Mouse (Mus musculus): ENCODE measurements around the gene Sptbn2. TPM values are rescaled to one million over a fixed set of nuclear protein-coding genes. Genes with fewer than 3 reads are reported as not detected.

The Sptbn2 gene
- total RNA-seq, 2 experiments from 2014 or later, result 0.08 to 0.31 TPM

- no peak for DNase-seq
These were observed 61.8 kb downstream of the Sptbn2 start for GRCm38 (mm10) chr19:4772785-4773184.

GRCm38 (mm10) chr19:4782891-4783290 lies 71.9 kb downstream of the Sptbn2 start:
- DNase-seq, result no peak

- no peak for DNase-seq
These were observed 74.2 kb downstream of the Sptbn2 start for GRCm38 (mm10) chr19:4785206-4785605.

GRCm38 (mm10) chr19:4786313-4786712 lies 75.3 kb downstream of the Sptbn2 start:
- no peak for DNase-seq

GRCm38 (mm10) chr19:4793281-4793830 lies 82.4 kb downstream of the Sptbn2 start:
- no peak for DNase-seq

- peak; percentile 97 for DNase-seq
These were observed 83.0 kb downstream of the Sptbn2 start, which contains the start of gene Rbm4 for GRCm38 (mm10) chr19:4793831-4794422. Gene Rbm4 (minus strand): TSS chr19:4793901.

- no peak for DNase-seq
These were observed 85.0 kb downstream of the Sptbn2 start for GRCm38 (mm10) chr19:4795929-4796328.

- no peak for DNase-seq
These were observed 86.9 kb downstream of the Sptbn2 start for GRCm38 (mm10) chr19:4797846-4798245.

- no peak for DNase-seq
These were observed 88.1 kb downstream of the Sptbn2 start for GRCm38 (mm10) chr19:4799083-4799482.

Other genes starting within 250 kb of the Sptbn2 start
- gene Syt12, start 233.7 kb upstream of the Sptbn2 start, total RNA-seq (2021), result 1 to 10 TPM; 6.5 to 8.5 TPM
- under 1 TPM in 1 of 2 experiments, not detected in 1; 0.99 TPM for gene 2010003K11Rik, start 212.6 kb upstream of the Sptbn2 start, total RNA-seq (2021)
- 10 to 100 TPM; 44.6 to 59.3 TPM for gene Pcx, start 200.7 kb upstream of the Sptbn2 start, total RNA-seq (2021)
- 1 to 10 TPM; 1.4 to 1.5 TPM for gene Lrfn4, start 95.5 kb upstream of the Sptbn2 start, total RNA-seq (2021)
- 1 to 10 TPM; 3.9 to 6.5 TPM for gene Rce1, start 85.5 kb upstream of the Sptbn2 start, total RNA-seq (2021)
- gene Gm960, start 12.5 kb upstream of the Sptbn2 start, total RNA-seq (2021), result not detected
- 1 to 10 TPM; 1.9 to 2.1 TPM for gene Rbm4b, start 45.3 kb downstream of the Sptbn2 start, total RNA-seq (2021)
- gene Rbm4, start 82.7 kb downstream of the Sptbn2 start, total RNA-seq (2021), result 10 to 100 TPM; 27.9 to 31.1 TPM
- gene Gm21992, start 100.4 kb downstream of the Sptbn2 start, total RNA-seq (2021), result 1 to 10 TPM; 8.9 to 9.4 TPM
- gene Rbm14, start 100.5 kb downstream of the Sptbn2 start, total RNA-seq (2021), result 10 to 100 TPM; 11.1 to 11.2 TPM
- gene Ccs, start 128.2 kb downstream of the Sptbn2 start, total RNA-seq (2021), result 10 to 100 TPM; 26.3 to 27.1 TPM
- gene Ccdc87, start 128.2 kb downstream of the Sptbn2 start, total RNA-seq (2021), result not detected
- 10 to 100 TPM; 28.4 to 41.6 TPM for gene Ctsf, start 144.0 kb downstream of the Sptbn2 start, total RNA-seq (2021)
- 1,000 to 10,000 TPM; 7,181 to 7,860 TPM for gene Actn3, start 166.7 kb downstream of the Sptbn2 start, total RNA-seq (2021)
- 1 to 10 TPM; 2.4 to 2.8 TPM for gene Zdhhc24, start 167.5 kb downstream of the Sptbn2 start, total RNA-seq (2021)
- 1 to 10 TPM; 1.6 to 2.6 TPM for gene Bbs1, start 195.5 kb downstream of the Sptbn2 start, total RNA-seq (2021)
- gene Dpp3, start 217.1 kb downstream of the Sptbn2 start, total RNA-seq (2021), result 10 to 100 TPM; 15.6 to 23.4 TPM
- gene Peli3, start 232.0 kb downstream of the Sptbn2 start, total RNA-seq (2021), result 1 to 10 TPM in 1 of 2 experiments, under 1 TPM in 1; 0.87 to 1.2 TPM